Comparison of ENCODE assay signal across 9 mouse cellular contexts in the genomic region with DNA sequence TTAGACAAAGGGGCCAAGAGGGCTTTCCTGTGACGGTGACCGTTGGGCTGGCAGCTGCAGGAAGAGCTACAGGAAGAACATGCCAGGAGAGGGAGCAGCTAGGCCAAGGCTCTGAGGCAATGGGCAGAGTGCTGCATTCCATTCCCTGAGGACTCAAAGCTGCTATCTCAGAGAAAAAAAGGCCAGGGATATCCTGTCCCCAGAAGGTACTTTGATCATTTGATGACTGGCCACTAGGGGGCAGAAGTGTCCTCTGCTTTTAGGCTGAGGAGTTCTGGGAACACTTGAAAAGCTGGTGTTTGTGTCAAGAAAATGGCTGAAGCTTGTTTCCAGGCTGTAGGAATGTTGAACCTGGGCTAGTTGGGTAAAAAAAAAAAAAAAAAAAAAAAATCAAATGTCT. TPM values are rescaled to one million over a fixed set of nuclear protein-coding genes. Genes with fewer than 3 reads are reported as not detected.
DNase-seq lines count a peak whose midpoint lies in the region; ATAC-seq lines count a peak whose summit lies in the region.
"Had no signal": no experiment of that assay in that cellular context is flagged by ENCODE, and none has a peak within 500 bp of the region (broad histone marks: within the 10 kb centered on the region; RNA-seq: fewer than 3 reads in every experiment).

No protein-coding gene starts in this region.

- H3K4me3 ChIP-seq in forebrain, embryonic 10.5 days, result no peak overlapping the region
- H3K4me3 ChIP-seq in heart, embryonic 15.5 days, result no peak overlapping the region
- H3K4me3 ChIP-seq: embryonic facial prominence, embryonic 15.5 days had no signal

- H3K4me1 ChIP-seq in forebrain, embryonic 10.5 days, result peaks cover 9% of the 10 kb centered on the region
- H3K4me1 ChIP-seq in heart, embryonic 15.5 days (replicated peaks), result peaks cover 11% of the 10 kb centered on the region
- H3K4me1 ChIP-seq: embryonic facial prominence, embryonic 15.5 days had no signal

- no peaks in the 10 kb centered on the region for H3K36me3 ChIP-seq in forebrain, embryonic 10.5 days (replicated peaks)
- H3K36me3 ChIP-seq in heart, embryonic 15.5 days, result no peaks in the 10 kb centered on the region
- H3K36me3 ChIP-seq: embryonic facial prominence, embryonic 15.5 days had no signal

- no peak overlapping the region for H3K27ac ChIP-seq in forebrain, embryonic 10.5 days
- no peak overlapping the region for H3K27ac ChIP-seq in heart, embryonic 15.5 days
- H3K27ac ChIP-seq: embryonic facial prominence, embryonic 15.5 days had no signal

- peak; percentile 62 for ATAC-seq in CD4-positive, CD25-positive, alpha-beta regulatory T cell, adult 4 months
- peak; percentile 59; the same call in 1 of the 2 replicates for ATAC-seq in heart, embryonic 15.5 days (replicated peaks; ENCODE audit: insufficient number of reproducible peaks, insufficient read depth, low FRiP score, low read depth)

- no peak overlapping the region for H3K4me2 ChIP-seq in heart, embryonic 15.5 days
- H3K4me2 ChIP-seq: embryonic facial prominence, embryonic 15.5 days had no signal

- DNase-seq in brain, adult 2 months (ENCODE audit: low read depth, low spot score), result peak; percentile 92
- peak; percentile 77 for DNase-seq in forebrain, embryonic 10.5 days (ENCODE audit: extremely low spot score, low spot score)
- peak; percentile 85 to 94 for DNase-seq in kidney, postnatal 25 days
- peak; percentile 80 to 88 for DNase-seq in lung, adult 18-20 months
- DNase-seq in ovary, adult 18-20 months (ENCODE audit: low spot score), result peak; percentile 71
- DNase-seq in thymus, postnatal 0 days (ENCODE audit: low spot score), result peak; percentile 68

- H3K27me3 ChIP-seq in forebrain, embryonic 10.5 days (ENCODE audit: poor library complexity, severe bottlenecking), result 0 out of 2 replicates have a peak, but pooled peaks cover 5% of the 10 kb centered on the region
- H3K27me3 ChIP-seq in heart, embryonic 15.5 days, result no peaks in the 10 kb centered on the region
- H3K27me3 ChIP-seq: embryonic facial prominence, embryonic 15.5 days had no signal

- H3K9me3 ChIP-seq in forebrain, embryonic 10.5 days, result no peaks in the 10 kb centered on the region
- H3K9me3 ChIP-seq in heart, embryonic 15.5 days (replicated peaks), result no peaks in the 10 kb centered on the region
- H3K9me3 ChIP-seq: embryonic facial prominence, embryonic 15.5 days had no signal

- 17% methylated on average over 2 of the region's 2 CpGs for WGBS in forebrain, embryonic 10.5 days
- WGBS in heart, embryonic 15.5 days, result 19% methylated on average over 2 of the region's 2 CpGs

- no peak overlapping the region for H3K9ac ChIP-seq in heart, embryonic 15.5 days
- H3K9ac ChIP-seq: embryonic facial prominence, embryonic 15.5 days had no signal

RNA-seq across cellular contexts. Expression of gene Rab7b, which starts 23.9 kb away (rescaled TPM):
- polyA plus RNA-seq in CD4-positive, CD25-positive, alpha-beta regulatory T cell, adult 4 months (2017; shearing (Covaris generic)), result under 1 TPM in 1 of 2 experiments, not detected in 1; 0.13 TPM
- 0.27 and 0.60 TPM in 2 replicates for polyA plus RNA-seq in forebrain, embryonic 10.5 days (2016; fragmentation: Nextera tagmentation; extraction: Ambion mirVana)
- 3.3 and 3.7 TPM in 2 replicates for polyA plus RNA-seq in heart, embryonic 15.5 days (2015; fragmentation: Nextera tagmentation; extraction: Ambion mirVana)
- polyA plus RNA-seq in thymus, postnatal 0 days (2015; fragmentation: Nextera tagmentation; extraction: Ambion mirVana), result 3.8 and 4.2 TPM in 2 replicates

RNA-seq across cellular contexts. Expression of gene Slc26a9, which starts 31.4 kb away (rescaled TPM):
- polyA plus RNA-seq in CD4-positive, CD25-positive, alpha-beta regulatory T cell, adult 4 months (2017; shearing (Covaris generic)), result not detected
- polyA plus RNA-seq in forebrain, embryonic 10.5 days (2016; fragmentation: Nextera tagmentation; extraction: Ambion mirVana), result not detected in 2 replicates
- 0.08 and 0.22 TPM in 2 replicates for polyA plus RNA-seq in heart, embryonic 15.5 days (2015; fragmentation: Nextera tagmentation; extraction: Ambion mirVana)
- polyA plus RNA-seq in thymus, postnatal 0 days (2015; fragmentation: Nextera tagmentation; extraction: Ambion mirVana), result 0.08 and 0.14 TPM in 2 replicates
